Mouse (Mus musculus) urinary bladder, postnatal 36 days (tissue): ENCODE measurements around the gene Trim12c.
"Not testable (repeated sequence)": the region's sequence is repeated elsewhere in the genome, so short reads cannot be mapped to it uniquely, and the experiment has no call there.

Experiments used
- DNase-seq, 2 experiments: peaks; one replicate each; pipeline ENCODE4 v3.0.0; 2022; ENCODE audit warnings: low spot score in 2 of 2, mixed read lengths in 1 of 2

Gene Trim12c

DNA sequence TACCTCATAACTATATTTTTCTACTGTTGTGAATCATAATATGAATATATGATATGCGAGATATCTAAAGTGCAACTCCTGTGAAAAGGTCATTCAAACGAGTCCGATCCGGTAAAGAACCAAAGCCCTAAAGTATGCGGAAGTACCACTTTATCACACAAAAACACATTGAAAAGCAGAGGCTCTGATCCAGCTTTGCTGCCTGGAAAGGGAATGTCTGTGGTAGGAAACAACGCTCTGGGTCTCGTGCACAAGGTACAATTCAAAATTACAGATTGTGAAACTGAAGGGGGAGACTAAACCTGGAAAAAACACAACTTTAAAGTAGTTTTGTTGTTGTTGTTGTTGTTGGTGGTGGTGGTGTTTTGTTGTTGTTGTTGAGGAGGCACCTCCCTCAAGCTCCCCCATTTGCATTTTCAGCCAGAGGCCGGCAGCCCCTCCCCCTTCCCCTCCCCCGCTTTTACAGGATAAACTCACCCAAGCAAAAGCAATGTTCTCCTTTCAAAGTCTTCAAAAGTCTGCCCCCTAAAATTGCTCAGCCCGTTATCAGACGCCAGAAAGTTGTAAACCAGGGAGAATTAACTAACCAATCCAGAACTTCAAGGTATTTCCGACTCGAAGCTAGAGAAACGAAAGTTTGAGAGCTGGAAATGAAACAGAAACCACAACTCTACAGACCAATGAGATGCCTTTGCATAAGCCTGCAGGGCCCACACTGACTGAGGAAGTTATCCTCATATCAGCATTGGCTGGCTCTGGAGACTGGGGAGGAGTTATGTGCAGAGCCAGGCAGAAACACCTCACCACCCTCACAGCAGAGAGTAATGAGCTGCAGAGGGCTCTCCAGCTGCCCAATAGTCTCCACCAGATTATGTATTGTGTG lies at the start of gene Trim12c:
Trim12c (minus strand) TSS at position 646 of the 883 bp plus-strand sequence.
- DNase-seq: peak; percentile 52 to 70

DNA sequence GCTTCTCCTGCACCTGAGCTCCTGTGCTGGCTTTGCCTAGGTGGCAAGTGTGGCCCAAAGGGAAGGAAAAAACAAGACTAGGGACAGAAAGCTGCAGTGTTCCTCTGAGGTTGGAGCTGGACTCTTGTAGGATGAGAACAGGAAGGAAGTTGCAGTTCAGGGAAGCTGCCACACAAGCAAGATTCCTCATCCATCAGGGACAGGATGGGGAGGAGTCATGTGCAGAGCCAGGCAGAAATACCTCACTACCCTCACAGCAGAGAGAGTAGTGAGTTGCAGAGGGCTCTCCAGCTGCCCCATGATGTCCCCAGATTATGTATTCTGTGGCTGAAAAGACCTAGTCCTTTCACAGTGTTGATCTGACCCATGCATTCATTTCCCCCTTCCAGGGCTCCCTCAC lies 48.0 kb upstream of the Trim12c start:
- no peak for DNase-seq

- no peak for DNase-seq
Measured at GRCm38 (mm10) chr7:104400698-104401097, 47.5 kb upstream of the Trim12c start, which contains the start of gene Trim30c. Gene Trim30c (minus strand): TSS chr7:104400837.

- DNase-seq: no peak
Measured at GRCm38 (mm10) chr7:104398492-104398891, 45.3 kb upstream of the Trim12c start.

DNA sequence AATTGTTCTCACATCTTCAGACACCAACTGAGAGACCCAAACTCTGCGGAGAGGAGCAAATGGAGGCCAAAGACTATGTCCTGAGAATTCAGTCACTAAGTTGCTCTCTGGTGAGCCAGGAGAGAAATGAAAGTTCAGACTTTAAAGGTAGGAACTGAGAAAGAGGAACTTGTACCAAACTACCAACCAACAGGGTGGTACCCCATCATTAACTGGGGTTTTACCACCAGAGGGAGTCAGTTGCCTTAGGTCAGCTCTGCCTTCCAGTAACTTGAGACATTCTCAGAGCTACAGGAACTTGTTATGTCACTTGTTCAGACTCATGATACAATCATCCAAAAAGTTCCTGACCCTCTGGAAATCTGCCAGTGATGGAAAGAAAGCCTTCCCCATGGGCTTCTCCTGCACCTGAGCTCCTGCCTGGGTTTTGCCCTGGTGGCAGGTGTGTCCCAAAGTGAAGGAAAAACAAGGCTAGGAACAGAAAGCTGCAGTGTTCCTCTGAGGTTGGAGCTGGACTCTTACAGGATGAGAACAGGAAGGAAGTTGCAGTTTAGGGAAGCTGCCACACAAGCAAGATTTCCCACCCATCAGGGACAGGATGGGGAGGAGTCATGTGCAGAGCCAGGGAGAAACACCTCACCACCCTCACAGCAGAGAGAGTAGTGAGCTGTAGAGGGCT lies 16.7 kb upstream of the Trim12c start, which contains the start of gene Trim30b:
Trim30b (minus strand) TSS at position 149 of the 679 bp plus-strand sequence.
- no peak for DNase-seq

- DNase-seq: no peak
Measured at GRCm38 (mm10) chr7:104366339-104366738, 13.2 kb upstream of the Trim12c start.

DNA sequence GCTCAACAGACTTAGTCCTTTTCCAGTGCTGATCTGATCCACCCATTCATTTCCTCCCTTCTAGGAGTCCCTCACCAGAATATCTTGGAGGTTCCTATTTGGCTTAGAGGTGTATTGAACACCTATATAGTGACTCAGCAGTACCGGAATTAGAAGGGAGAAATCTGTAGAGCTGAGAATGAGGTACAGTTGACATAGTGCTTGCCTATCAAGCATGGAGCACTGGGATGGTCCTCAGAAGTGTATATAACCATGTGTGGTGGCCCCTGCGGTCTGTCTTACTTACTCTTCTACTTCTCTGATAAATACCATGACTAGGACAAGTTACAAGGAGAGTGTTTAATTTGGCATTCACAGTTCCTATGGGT lies 422 bp upstream of the Trim12c start:
- DNase-seq: no peak

DNA sequence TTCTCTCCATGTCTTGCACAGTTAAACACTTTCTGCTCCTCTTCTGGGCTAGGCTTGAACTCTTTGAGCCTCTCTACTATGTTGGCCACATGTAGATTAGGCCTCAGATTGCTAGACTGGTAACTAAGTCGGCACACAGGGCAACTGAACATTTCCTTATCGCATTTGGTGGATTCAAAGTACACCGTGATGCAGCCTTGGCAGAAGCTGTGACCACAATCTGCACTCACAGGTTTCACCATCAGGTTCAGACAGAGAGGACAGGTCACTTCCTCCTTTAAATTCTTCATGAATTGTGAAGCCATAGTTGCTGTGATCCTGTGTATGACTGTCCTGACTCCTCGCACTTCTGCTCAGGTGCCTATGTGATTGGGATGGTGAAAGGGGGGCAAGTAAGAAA lies 5.1 kb downstream of the Trim12c start:
- DNase-seq: not testable (repeated sequence)

- DNase-seq: not testable (repeated sequence)
Measured at GRCm38 (mm10) chr7:104340744-104341143, 12.4 kb downstream of the Trim12c start.

GRCm38 (mm10) chr7:104335547-104335946 lies 17.6 kb downstream of the Trim12c start:
- DNase-seq: not testable (repeated sequence)

DNA sequence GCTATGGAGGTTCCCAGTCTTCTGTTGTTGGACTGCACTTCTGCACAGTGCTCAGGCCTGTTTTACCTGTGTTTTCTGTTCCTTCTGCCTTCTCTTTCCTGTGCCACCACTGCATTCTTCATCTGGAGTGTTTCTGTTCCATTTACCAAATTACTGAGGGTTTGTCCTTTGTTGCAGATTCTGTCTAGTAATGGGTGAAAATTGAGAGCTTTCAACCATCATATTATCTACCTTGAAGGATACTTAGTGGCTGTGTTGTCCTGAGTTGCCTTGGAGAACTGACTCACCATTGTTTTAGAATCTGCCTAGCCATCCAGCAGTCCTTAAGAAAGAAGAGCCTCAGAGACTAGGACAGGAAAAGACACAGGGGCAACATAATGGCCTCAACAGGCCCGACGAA lies 24.0 kb downstream of the Trim12c start, which contains the start of gene Trim34b:
Trim34b (plus strand) TSS at position 301 of the 400 bp plus-strand sequence.
- not testable (repeated sequence) for DNase-seq

DNA sequence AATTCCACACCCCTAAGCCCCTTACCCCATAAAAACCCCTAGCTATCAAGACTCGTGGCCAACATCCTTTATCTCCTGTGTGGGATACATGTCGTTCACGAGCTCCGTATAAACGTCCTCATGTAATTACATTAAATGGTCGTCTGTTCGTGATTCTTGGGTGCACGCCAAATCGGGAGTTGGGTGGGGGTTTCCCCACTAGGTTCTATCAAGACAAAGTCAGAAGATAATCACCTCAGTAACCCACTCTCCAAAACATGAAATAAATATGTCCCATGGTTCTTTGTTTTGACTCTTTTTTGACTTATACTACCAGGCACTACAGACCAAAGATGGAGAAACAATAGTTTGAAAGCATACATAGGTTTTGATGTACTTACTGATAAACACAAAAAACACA lies 31.1 kb downstream of the Trim12c start:
- DNase-seq: no peak

GRCm38 (mm10) chr7:104315369-104316080 lies 37.6 kb downstream of the Trim12c start, which contains the start of gene Trim12a:
Gene Trim12a (minus strand): TSS chr7:104315466.
- not testable (repeated sequence) for DNase-seq

- no peak for DNase-seq
Measured at GRCm38 (mm10) chr7:104314796-104315353, 38.3 kb downstream of the Trim12c start.

GRCm38 (mm10) chr7:104291638-104292400 lies 61.3 kb downstream of the Trim12c start:
- DNase-seq: no peak

DNA sequence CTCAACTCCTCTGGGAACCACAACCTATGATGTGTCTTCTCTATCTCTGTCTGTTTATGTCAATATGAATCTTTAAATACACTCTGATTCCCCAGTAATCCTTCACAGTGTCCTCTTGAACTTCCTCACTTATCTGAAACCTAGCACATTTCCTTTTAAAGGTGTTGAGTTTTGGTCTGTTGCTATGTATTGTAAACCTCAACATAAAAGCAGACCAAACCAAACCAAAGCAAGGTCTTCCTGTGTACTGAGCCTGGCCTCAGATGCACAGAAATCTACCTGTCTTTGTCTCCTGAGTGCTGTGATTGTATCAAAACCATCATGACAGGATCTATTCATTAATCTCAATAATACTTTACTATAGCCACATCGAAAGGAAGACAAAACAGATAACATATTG lies 62.5 kb downstream of the Trim12c start:
- no peak for DNase-seq
